Mouse (Mus musculus): ENCODE results near the gene Ybx3. TPM values are rescaled to one million over a fixed set of nuclear protein-coding genes. Genes with fewer than 3 reads are reported as not detected.
A peak's percentile ranks its signal among the peaks of the same experiment; 100 is the strongest.

Ybx3 gene
- total RNA-seq (2022) = 1,000 to 10,000 TPM; 1,961 to 2,457 (median 2,159) TPM

- peak; percentile 75 to 84 for DNase-seq (ENCODE audit: low spot score in 2 of 2)
Observed at GRCm38 (mm10) chr6:131388040-131389021, at the start of gene Ybx3. Ybx3 (minus strand) TSS chr6:131388476.

- DNase-seq (ENCODE audit: low spot score in 2 of 2) = no peak
Observed at GRCm38 (mm10) chr6:131436626-131437025, 48.4 kb upstream of the Ybx3 start.

- DNase-seq (ENCODE audit: low spot score in 2 of 2) = no peak
Observed at GRCm38 (mm10) chr6:131434088-131434487, 45.8 kb upstream of the Ybx3 start.

- no peak for DNase-seq (ENCODE audit: low spot score in 2 of 2)
Observed at GRCm38 (mm10) chr6:131433153-131434048, 45.1 kb upstream of the Ybx3 start.

- DNase-seq (ENCODE audit: low spot score in 2 of 2) = no peak
Observed at GRCm38 (mm10) chr6:131421572-131421971, 33.3 kb upstream of the Ybx3 start.

- DNase-seq (ENCODE audit: low spot score in 2 of 2) = no peak
Observed at GRCm38 (mm10) chr6:131419614-131420013, 31.3 kb upstream of the Ybx3 start.

- peak; percentile 5 to 14 for DNase-seq (ENCODE audit: low spot score in 2 of 2)
Observed at GRCm38 (mm10) chr6:131418770-131419169, 30.5 kb upstream of the Ybx3 start.

GRCm38 (mm10) chr6:131411116-131411843 lies 23.0 kb upstream of the Ybx3 start:
- DNase-seq (ENCODE audit: low spot score in 2 of 2) = no peak

GRCm38 (mm10) chr6:131406957-131407356 lies 18.7 kb upstream of the Ybx3 start:
- DNase-seq (ENCODE audit: low spot score in 2 of 2) = no peak

- no peak for DNase-seq (ENCODE audit: low spot score in 2 of 2)
Observed at GRCm38 (mm10) chr6:131405896-131406295, 17.6 kb upstream of the Ybx3 start.

GRCm38 (mm10) chr6:131405174-131405573 lies 16.9 kb upstream of the Ybx3 start:
- no peak for DNase-seq (ENCODE audit: low spot score in 2 of 2)

GRCm38 (mm10) chr6:131404260-131404659 lies 16.0 kb upstream of the Ybx3 start:
- DNase-seq (ENCODE audit: low spot score in 2 of 2) = no peak

GRCm38 (mm10) chr6:131403036-131403435 lies 14.8 kb upstream of the Ybx3 start:
- DNase-seq (ENCODE audit: low spot score in 2 of 2) = no peak

GRCm38 (mm10) chr6:131402606-131403005 lies 14.3 kb upstream of the Ybx3 start:
- DNase-seq (ENCODE audit: low spot score in 2 of 2) = no peak

- DNase-seq (ENCODE audit: low spot score in 2 of 2) = no peak
Observed at GRCm38 (mm10) chr6:131401259-131401658, 13.0 kb upstream of the Ybx3 start.

- DNase-seq (ENCODE audit: low spot score in 2 of 2) = no peak
Observed at GRCm38 (mm10) chr6:131396650-131397049, 8.4 kb upstream of the Ybx3 start.

GRCm38 (mm10) chr6:131393873-131394660 lies 5.8 kb upstream of the Ybx3 start:
- DNase-seq (ENCODE audit: low spot score in 2 of 2) = no peak

- peak; percentile 80 to 81 for DNase-seq (ENCODE audit: low spot score in 2 of 2)
Observed at GRCm38 (mm10) chr6:131387221-131388039, 846 bp downstream of the Ybx3 start.

GRCm38 (mm10) chr6:131386416-131387019 lies 1.8 kb downstream of the Ybx3 start:
- DNase-seq (ENCODE audit: low spot score in 2 of 2) = peak in 1 of 2 experiments; percentile 36
